Mouse (Mus musculus) stomach, postnatal 0 days (tissue): ENCODE results near the gene Nap1l5. TPM values are rescaled to one million over a fixed set of nuclear protein-coding genes. Genes with fewer than 3 reads are reported as not detected.

Experiments
- ATAC-seq: fragments of 200-750 bp; cut with Nextera tagmentation; 2 replicates; pipeline ENCODE4 v1.8.0; 2017; ENCODE audit not compliant: low FRiP score, low TSS enrichment
- DNase-seq: peaks from one replicate; pipeline ENCODE4 v3.0.0-alpha.2; 2016; ENCODE audit warnings: low spot score
- H3K27ac ChIP-seq: fragments of 300-500 bp; sonication (generic); replicated peaks from 2 replicates; pipeline ENCODE4 v1.5.1; 2014; ENCODE audit warnings: mild to moderate bottlenecking, control low read depth
- H3K27me3 ChIP-seq: fragments of 300-500 bp; sonication (generic); 2 replicates; pipeline ENCODE4 v1.6.1; 2014; ENCODE audit warnings: low read length; ENCODE audit not compliant: control insufficient read depth, insufficient read depth
- H3K36me3 ChIP-seq: fragments of 300-500 bp; sonication (generic); 2 replicates; pipeline ENCODE4 v1.6.1; 2014; ENCODE audit warnings: low read length, mixed read lengths; ENCODE audit not compliant: control insufficient read depth, insufficient read depth
- H3K4me1 ChIP-seq: fragments of 300-500 bp; sonication (generic); replicated peaks from 2 replicates; pipeline ENCODE4 v1.6.1; 2014; ENCODE audit warnings: antibody characterized with exemption; ENCODE audit not compliant: control insufficient read depth, insufficient read depth
- H3K4me2 ChIP-seq: fragments of 300-500 bp; sonication (generic); replicated peaks from 2 replicates; pipeline ENCODE4 v1.6.1; 2014; ENCODE audit warnings: low read depth, mild to moderate bottlenecking, control low read depth, moderate library complexity
- H3K4me3 ChIP-seq: fragments of 300-500 bp; sonication (generic); 2 replicates; pipeline ENCODE4 v1.5.1; 2014; ENCODE audit warnings: low read depth, low read length, control low read depth
- H3K9ac ChIP-seq: fragments of 300-500 bp; sonication (generic); 2 replicates; pipeline ENCODE4 v1.6.1; 2014; ENCODE audit warnings: mild to moderate bottlenecking, low read length, control low read depth, mixed read lengths
- H3K9me3 ChIP-seq: fragments of 300-500 bp; sonication (generic); 2 replicates; pipeline ENCODE4 v1.6.1; 2016; ENCODE audit warnings: low read length; ENCODE audit not compliant: control insufficient read depth
- CTCF ChIP-seq: IDR thresholded peaks from 2 replicates; pipeline ENCODE4 v1.5.1; 2016; ENCODE audit warnings: antibody characterized with exemption, low read depth, mild to moderate bottlenecking, moderate library complexity
- EP300 ChIP-seq: optimal IDR thresholded peaks from 2 replicates; pipeline ENCODE3; 2016; ENCODE audit warnings: antibody characterized with exemption
- WGBS: fragments of 180-500 bp; shearing (Covaris S2); extraction: QIAGEN DNeasy Blood & Tissue Kit; methylation state at CpG from one replicate; pipeline ENCODE4 v1.1.7; 2014; 5-methylcytosine and 5-hydroxymethylcytosine counted together
- polyA plus RNA-seq: library from polyadenylated mRNA; unstranded; fragments of >200 nt; fragmentation: Nextera tagmentation; extraction: Ambion mirVana; gene quantifications from 2 replicates; pipeline ENCODE4 v1.2.1, GENCODE M21; 2015

Nap1l5 gene
- polyA plus RNA-seq, 1 experiment from 2014 or later: 7.5 TPM

GRCm38 (mm10) chr6:58913971-58914370 lies 7.1 kb upstream of the Nap1l5 start:
- no peak overlapping the region for H3K4me3 ChIP-seq
- H3K4me2 ChIP-seq: no peak overlapping the region
- TF ChIP-seq EP300 (no peak), CTCF (no peak)
- H3K4me1 ChIP-seq: no peaks in the 10 kb centered on the region
- WGBS: 50% methylated on average over 5 of the region's 5 CpGs
- H3K9ac ChIP-seq: no peak overlapping the region
- ATAC-seq: no peak
- no peaks in the 10 kb centered on the region for H3K36me3 ChIP-seq
- H3K27ac ChIP-seq: no peak overlapping the region
- H3K27me3 ChIP-seq: no peaks in the 10 kb centered on the region
- DNase-seq: no peak
- no peaks in the 10 kb centered on the region for H3K9me3 ChIP-seq

GRCm38 (mm10) chr6:58913551-58913950 lies 6.7 kb upstream of the Nap1l5 start:
- Histone ChIP-seq H3K4me1 (no peaks in the 10 kb centered on the region), H3K4me2 (no peak overlapping the region), H3K27me3 (no peaks in the 10 kb centered on the region), H3K9ac (no peak overlapping the region), H3K27ac (no peak overlapping the region), H3K36me3 (no peaks in the 10 kb centered on the region), H3K4me3 (no peak overlapping the region), H3K9me3 (no peaks in the 10 kb centered on the region)
- no peak for TF ChIP-seq CTCF
- TF ChIP-seq EP300: no peak
- DNase-seq: no peak
- no peak for ATAC-seq
- 41% methylated on average over 3 of the region's 3 CpGs for WGBS

GRCm38 (mm10) chr6:58912842-58913241 lies 6.0 kb upstream of the Nap1l5 start:
- Histone ChIP-seq H3K36me3 (no peaks in the 10 kb centered on the region), H3K4me2 (no peak overlapping the region), H3K9ac (no peak overlapping the region), H3K27me3 (no peaks in the 10 kb centered on the region), H3K27ac (no peak overlapping the region), H3K4me3 (no peak overlapping the region), H3K4me1 (no peaks in the 10 kb centered on the region), H3K9me3 (no peaks in the 10 kb centered on the region)
- ATAC-seq (no peak), DNase-seq (no peak)
- TF ChIP-seq CTCF (no peak), EP300 (no peak)
- WGBS: 76% methylated on average over 5 of the region's 5 CpGs

GRCm38 (mm10) chr6:58907791-58908190 lies 915 bp upstream of the Nap1l5 start:
- H3K27me3 ChIP-seq: no peaks in the 10 kb centered on the region
- no peak for ATAC-seq
- DNase-seq: no peak
- H3K4me1 ChIP-seq: no peaks in the 10 kb centered on the region
- no peaks in the 10 kb centered on the region for H3K9me3 ChIP-seq
- H3K4me2 ChIP-seq: no peak overlapping the region
- H3K27ac ChIP-seq: no peak overlapping the region
- H3K9ac ChIP-seq: no peak overlapping the region
- no peaks in the 10 kb centered on the region for H3K36me3 ChIP-seq
- no peak overlapping the region for H3K4me3 ChIP-seq
- 71% methylated on average over 2 of the region's 2 CpGs for WGBS
- TF ChIP-seq CTCF (no peak), EP300 (no peak)

- no peaks in the 10 kb centered on the region for H3K36me3 ChIP-seq
- TF ChIP-seq EP300 (no peak), CTCF (no peak)
- no peak overlapping the region; the same call in 1 of the 2 replicates for H3K4me3 ChIP-seq
- no peaks in the 10 kb centered on the region for H3K9me3 ChIP-seq
- H3K4me1 ChIP-seq: no peaks in the 10 kb centered on the region
- H3K27me3 ChIP-seq: no peaks in the 10 kb centered on the region
- no peak overlapping the region for H3K9ac ChIP-seq
- 92% methylated on average over 8 of the region's 8 CpGs for WGBS
- no peak for ATAC-seq
- H3K4me2 ChIP-seq: 0 out of 2 replicates have a peak overlapping the region, but pooled peaks have one; percentile 56
- DNase-seq: no peak
- no peak overlapping the region for H3K27ac ChIP-seq
Measured at GRCm38 (mm10) chr6:58907336-58907735, 460 bp upstream of the Nap1l5 start.

GRCm38 (mm10) chr6:58904551-58904950 lies 2.3 kb downstream of the Nap1l5 start:
- no peaks in the 10 kb centered on the region for H3K27me3 ChIP-seq
- no peak overlapping the region for H3K27ac ChIP-seq
- DNase-seq (no peak), ATAC-seq (no peak)
- no peak overlapping the region for H3K9ac ChIP-seq
- H3K4me3 ChIP-seq: no peak overlapping the region
- no peak overlapping the region for H3K4me2 ChIP-seq
- no peaks in the 10 kb centered on the region for H3K36me3 ChIP-seq
- TF ChIP-seq EP300: no peak
- TF ChIP-seq CTCF: no peak
- H3K9me3 ChIP-seq: no peaks in the 10 kb centered on the region
- H3K4me1 ChIP-seq: no peaks in the 10 kb centered on the region
- WGBS: 68% methylated on average over 3 of the region's 3 CpGs
